Mouse (Mus musculus) G1E (cell line): ENCODE results near the gene Cacnb1.

Experiments
- CTCF ChIP-seq: IDR thresholded peaks from 2 replicates; pipeline ENCODE4 v1.5.1; 2012; ENCODE audit warnings: low read depth, low read length, inconsistent platforms, mixed read lengths
- GATA1 ChIP-seq: IDR thresholded peaks from 2 replicates; pipeline ENCODE4 v1.6.1; 2012; ENCODE audit warnings: borderline replicate concordance, low read length, inconsistent platforms, mixed read lengths
- GATA2 ChIP-seq: IDR thresholded peaks from 2 replicates; pipeline ENCODE4 v1.6.1; 2012; ENCODE audit warnings: low read depth, low read length, inconsistent platforms, borderline replicate concordance
- POLR2AphosphoS5 ChIP-seq: IDR thresholded peaks from 2 replicates; pipeline ENCODE4 v1.6.1; 2012; ENCODE audit warnings: low read depth, low read length, inconsistent platforms; ENCODE audit not compliant: insufficient replicate concordance
- TAL1 ChIP-seq: conservative IDR thresholded peaks from 2 replicates; pipeline ENCODE4 v1.6.1; 2012; ENCODE audit warnings: low read depth, low read length, inconsistent platforms, mixed read lengths

DNA sequence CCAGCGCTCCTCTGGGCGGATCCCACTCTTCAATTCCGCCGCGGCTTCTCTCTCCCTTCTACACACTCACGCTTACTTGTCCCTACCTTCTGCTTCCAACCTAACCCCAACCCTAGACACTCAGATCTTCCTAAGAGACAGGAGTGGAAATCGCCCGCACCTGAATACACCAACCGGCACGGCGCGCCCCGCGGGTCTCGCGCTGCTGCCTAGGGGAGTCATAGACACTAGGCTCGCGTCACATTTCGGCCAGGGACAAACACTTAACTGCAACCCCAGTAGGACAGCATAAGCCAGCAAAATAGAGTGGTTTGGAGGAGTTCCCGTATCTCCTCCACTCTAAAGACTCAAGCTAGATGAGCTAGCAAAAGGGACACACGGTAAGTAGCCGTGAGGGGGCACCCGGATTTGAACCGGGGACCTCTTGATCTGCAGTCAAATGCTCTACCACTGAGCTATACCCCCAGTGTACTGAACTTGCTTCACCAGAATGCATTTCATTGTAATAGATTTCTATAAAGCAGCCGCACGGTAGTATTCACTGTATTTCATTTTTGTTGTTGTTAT is 34.2 kb downstream of the Cacnb1 start:
- TF ChIP-seq CTCF (no peak), GATA1 (no peak), POLR2AphosphoS5 (no peak), TAL1 (no peak), GATA2 (no peak)
